Comparison of ENCODE assay signal across 8 mouse cellular contexts in the genomic region with DNA sequence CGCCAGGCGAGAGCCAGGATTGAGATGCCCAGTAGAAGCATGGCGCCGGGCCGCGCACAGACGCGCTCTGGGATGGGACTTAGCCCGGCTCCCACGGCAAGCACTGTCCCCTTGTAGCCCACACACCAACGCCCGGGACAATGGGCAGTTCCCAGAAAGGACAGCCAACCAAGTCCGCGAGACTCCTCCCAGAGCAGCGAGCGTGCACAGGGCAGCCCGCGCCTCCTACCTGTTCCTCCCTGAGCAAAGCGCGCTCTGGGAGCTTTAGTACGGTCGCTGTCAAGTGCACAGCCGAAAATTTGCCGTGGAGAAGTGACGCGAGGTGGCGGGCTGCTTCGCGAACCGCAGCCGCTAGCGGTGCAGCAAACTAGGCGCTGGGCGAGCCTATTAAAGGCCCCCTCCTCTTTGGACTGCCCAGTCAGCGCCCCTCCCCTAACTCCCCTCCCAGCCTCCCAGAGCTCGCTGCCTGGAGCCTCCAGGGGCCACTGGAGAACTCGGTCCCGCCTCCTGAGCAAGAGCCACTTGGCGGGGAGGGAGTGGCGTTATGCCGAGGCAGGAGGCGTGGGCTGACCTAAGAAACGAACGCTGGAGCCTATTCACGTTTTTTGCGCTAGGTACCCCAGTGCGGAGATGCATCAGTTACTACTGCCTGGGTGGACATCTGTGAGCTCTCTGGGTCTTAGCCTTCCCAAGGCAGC. TPM values are rescaled to one million over a fixed set of nuclear protein-coding genes. Genes with fewer than 3 reads are reported as not detected.
A peak's percentile ranks its signal among the peaks of the same experiment; 100 is the strongest.
DNase-seq lines count a peak whose midpoint lies in the region; ATAC-seq and TF ChIP-seq lines count a peak whose summit lies in the region.

A gene (minus strand): TSS at position 256 of the 698 bp plus-strand sequence.

- H3K4me1 ChIP-seq in ES-E14 (ENCODE audit: control insufficient read depth in 2 of 2, insufficient read depth in 2 of 2, low read length in 2 of 2, poor library complexity in 1 of 2), result peaks cover 0 to 3% of the 10 kb centered on the region in 2 experiments; a peak in 1 of 4 replicates
- H3K4me1 ChIP-seq in forebrain, embryonic 16.5 days (replicated peaks; ENCODE audit: control insufficient read depth, insufficient read depth, low read length), result peaks cover 12% of the 10 kb centered on the region
- H3K4me1 ChIP-seq in stomach, embryonic 15.5 days, result peaks cover 22% of the 10 kb centered on the region

- in situ Hi-C loops in ES-E14 (cut with MboI; ENCODE audit: low sequenced_read_pairs in 2 of 2, unreplicated experiment in 2 of 2), result no loop called here

- DNase-seq in ES-E14 (ENCODE audit: low read depth, low spot score), result peak; percentile 74
- DNase-seq in adrenal gland, postnatal 36 days, result peak; percentile 77 to 78
- DNase-seq in heart, postnatal 25 days (ENCODE audit: low spot score), result peak; percentile 56
- DNase-seq in layer of hippocampus, postnatal 36 days, result peak; percentile 27 to 37
- DNase-seq in thymus, postnatal 25 days, result no peak

- H3K27ac ChIP-seq in ES-E14 (ENCODE audit: insufficient read depth, low read depth, low read length, poor library complexity, severe bottlenecking), result no peak within 1 kb of the TSS
- H3K27ac ChIP-seq in forebrain, embryonic 16.5 days (ENCODE audit: low read length), result no peak within 1 kb of the TSS
- peak within 1 kb of the TSS; percentile 6; the same call in 1 of the 2 replicates for H3K27ac ChIP-seq in stomach, embryonic 15.5 days

- H3K4me2 ChIP-seq in forebrain, embryonic 16.5 days (ENCODE audit: low read length), result peak within 1 kb of the TSS; percentile 97
- peak within 1 kb of the TSS; percentile 93 for H3K4me2 ChIP-seq in stomach, embryonic 15.5 days

- intact Hi-C loops in heart, postnatal 25 days (cut with DNase I), result loop anchor here (5.0 kb wide), 1 partner anchor 185 kb away; no protein-coding TSS in a partner anchor

- H3K36me3 ChIP-seq in ES-E14 (ENCODE audit: control insufficient read depth, insufficient read depth, low read length, poor library complexity, severe bottlenecking), result no peaks in the 10 kb centered on the region
- H3K36me3 ChIP-seq in forebrain, embryonic 16.5 days (ENCODE audit: control insufficient read depth, insufficient read depth), result no peaks in the 10 kb centered on the region
- H3K36me3 ChIP-seq in stomach, embryonic 15.5 days, result no peaks in the 10 kb centered on the region

- H3K4me3 ChIP-seq in ES-E14 (ENCODE audit: insufficient read depth in 1 of 2, low read depth in 1 of 2, low read length in 2 of 2, poor library complexity in 1 of 2, severe bottlenecking in 1 of 2), result peak within 1 kb of the TSS; percentile 61 to 71
- peak within 1 kb of the TSS; percentile 55 for H3K4me3 ChIP-seq in forebrain, embryonic 16.5 days (replicated peaks; ENCODE audit: low read length)
- H3K4me3 ChIP-seq in stomach, embryonic 15.5 days (replicated peaks), result peak within 1 kb of the TSS; percentile 61

- ATAC-seq in forebrain, embryonic 16.5 days, result peak; percentile 80
- ATAC-seq in megakaryocyte progenitor cell, adult 5-6 weeks (replicated peaks; ENCODE audit: poor library complexity), result peak; percentile 23
- ATAC-seq in stomach, embryonic 15.5 days (ENCODE audit: insufficient read depth, low FRiP score, low read depth), result peak; percentile 86

- peak within 1 kb of the TSS; percentile 58 for H3K9ac ChIP-seq in ES-E14 (ENCODE audit: insufficient read depth, low read depth, low read length, poor library complexity, severe bottlenecking)
- peak within 1 kb of the TSS; percentile 58 for H3K9ac ChIP-seq in forebrain, embryonic 16.5 days (replicated peaks; ENCODE audit: low read depth, low read length)
- peak within 1 kb of the TSS; percentile 27; the same call in 1 of the 2 replicates for H3K9ac ChIP-seq in stomach, embryonic 15.5 days

- H3K27me3 ChIP-seq in forebrain, embryonic 16.5 days (replicated peaks; ENCODE audit: control insufficient read depth, insufficient read depth, low read length), result peaks cover 24% of the 10 kb centered on the region
- H3K27me3 ChIP-seq in stomach, embryonic 15.5 days (replicated peaks), result peaks cover 11% of the 10 kb centered on the region; the same call in 1 of the 2 replicates

- no peaks in the 10 kb centered on the region for H3K9me3 ChIP-seq in ES-E14 (ENCODE audit: control insufficient read depth, insufficient read depth, low read depth, low read length)
- H3K9me3 ChIP-seq in forebrain, embryonic 16.5 days (ENCODE audit: control insufficient read depth, low read length), result no peaks in the 10 kb centered on the region
- no peaks in the 10 kb centered on the region for H3K9me3 ChIP-seq in stomach, embryonic 15.5 days

- under 1% methylated on average over 47 of the region's 47 CpGs for WGBS in forebrain, embryonic 16.5 days
- under 1% methylated on average over 46 of the region's 47 CpGs for WGBS in stomach, embryonic 15.5 days

TF ChIP-seq in ES-E14, 5 proteins besides CTCF, POLR2A, EP300 and RAD21:
- TF ChIP-seq ZC3H11A (IDR thresholded peaks at IDR 0.05; ENCODE audit: borderline replicate concordance, low read depth, low read length) (no peak), CHD2 (IDR thresholded peaks at IDR 0.05; ENCODE audit: low read depth, low read length) (no peak), HCFC1 (IDR thresholded peaks at IDR 0.05; ENCODE audit: borderline replicate concordance, insufficient read depth, low read length) (no peak)

RNA-seq across cellular contexts. Expression of the gene that starts here (rescaled TPM):
- total RNA-seq in ES-E14 (2012; rRNA removed), result 2.0 and 2.4 TPM in 2 replicates
- total RNA-seq in adrenal gland, postnatal 36 days (2021), result 1 to 10 TPM; 4.3 to 8.8 TPM
- 3.4 and 4.4 TPM in 2 replicates for polyA plus RNA-seq in forebrain, embryonic 16.5 days (2015; fragmentation: Nextera tagmentation; extraction: Ambion mirVana)
- total RNA-seq in heart, postnatal 25 days (2021), result 10 to 100 TPM in 1 of 2 experiments, 1 to 10 TPM in 1; 8.3 to 10.6 TPM
- 1 to 10 TPM; 4.1 to 4.5 TPM for total RNA-seq in layer of hippocampus, postnatal 36 days (2021)
- not detected in 2 replicates for total RNA-seq in megakaryocyte progenitor cell, adult 5-6 weeks (2015)
- 0.08 TPM in 1 of 2 replicates, not detected in the other for total RNA-seq in megakaryocyte progenitor cell, adult 5-6 weeks (2017)
- 8.5 and 10.4 TPM in 2 replicates for polyA plus RNA-seq in stomach, embryonic 15.5 days (2015; fragmentation: Nextera tagmentation; extraction: Ambion mirVana)

Comparison
In these comparisons a context has a peak if more than half of its experiments do, and no peak if none do; other contexts are left out.
1. Peak in ATAC-seq in megakaryocyte progenitor cell, adult 5-6 weeks; RNA of the gene not detected or under 1 TPM.
2. ATAC-seq: peak in every context shown above with its lines; median percentile 86 in stomach, embryonic 15.5 days; 80 in forebrain, embryonic 16.5 days; 23 in megakaryocyte progenitor cell, adult 5-6 weeks.